Mouse (Mus musculus) cerebellum, postnatal 10 days (tissue): ENCODE measurements around the gene Pkd1l2.

Experiments
- DNase-seq, 2 experiments: peaks; one replicate each; pipeline ENCODE4 v3.0.0; 2021; ENCODE audit warnings: mixed read lengths in 2 of 2

Pkd1l2 gene

GRCm38 (mm10) chr8:117031476-117031875 is 50.8 kb downstream of the Pkd1l2 start:
- DNase-seq: no peak

GRCm38 (mm10) chr8:117028686-117029085 is 53.6 kb downstream of the Pkd1l2 start:
- DNase-seq: no peak

DNA sequence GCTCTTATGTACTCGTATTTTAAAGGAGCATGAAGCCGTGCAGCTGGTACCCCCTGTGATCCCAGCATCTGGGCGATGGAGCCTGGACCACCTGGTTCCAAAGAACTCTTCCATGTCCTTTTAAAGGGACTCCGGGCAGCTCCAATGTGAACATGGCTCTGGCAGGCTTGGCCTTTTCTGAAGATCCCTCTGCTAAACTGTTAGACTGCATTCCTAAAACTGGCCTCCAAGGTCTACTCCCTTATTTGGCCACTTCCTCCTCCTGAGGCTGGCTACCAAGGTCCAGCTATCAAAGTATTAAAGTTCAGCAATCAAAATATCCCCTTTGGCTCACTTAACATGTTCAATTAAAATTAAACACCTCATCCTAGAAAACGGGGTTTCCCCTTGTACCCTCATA is 54.6 kb downstream of the Pkd1l2 start:
- DNase-seq: no peak

- DNase-seq: no peak
These were observed 59.8 kb downstream of the Pkd1l2 start for GRCm38 (mm10) chr8:117022297-117022993.

DNA sequence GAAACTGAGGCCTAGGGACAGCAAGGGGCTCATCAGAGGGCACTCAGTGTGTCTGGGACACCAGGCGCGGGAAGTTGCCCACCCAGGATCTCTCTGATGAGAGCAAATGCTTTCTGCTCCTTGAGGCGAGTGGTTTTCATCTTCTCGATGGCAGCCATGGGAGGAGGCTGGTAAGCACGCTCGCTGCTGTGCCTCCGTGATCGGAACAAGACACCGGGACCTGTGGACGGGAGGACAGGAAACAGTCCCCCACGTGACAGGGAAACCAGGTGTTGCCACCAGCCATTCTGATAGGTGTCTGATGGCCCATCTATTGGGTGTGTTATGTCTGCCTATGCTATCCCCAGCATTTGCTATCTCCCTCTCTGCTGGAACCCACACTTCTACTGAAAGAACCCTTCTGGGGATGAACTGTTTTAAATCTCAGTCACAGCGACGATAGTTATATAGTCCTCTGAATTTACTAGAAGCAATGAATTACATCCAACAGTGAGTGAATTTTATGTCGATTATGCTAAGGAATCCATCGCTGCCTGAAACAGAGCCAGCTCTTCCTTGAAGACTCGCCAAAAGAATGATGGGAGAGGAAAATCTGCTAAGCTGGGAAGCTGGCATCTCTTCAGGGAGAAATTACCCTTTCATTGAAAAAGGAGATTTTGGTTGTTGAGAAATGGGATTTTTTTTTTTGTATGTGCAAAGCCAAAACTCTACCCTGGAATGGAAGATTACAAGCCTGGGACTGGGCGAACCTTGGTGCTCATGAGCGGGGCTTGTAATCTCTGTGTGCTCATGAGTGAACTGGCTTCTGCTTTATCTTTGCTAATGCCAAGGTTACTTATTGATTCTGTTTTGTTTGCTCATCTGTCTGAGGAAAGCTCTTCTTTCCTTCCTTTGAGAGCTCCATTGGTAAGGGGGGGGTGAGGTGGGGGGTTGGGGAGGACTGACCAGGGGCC is 62.6 kb downstream of the Pkd1l2 start:
- peak; percentile 44 to 50 for DNase-seq

DNA sequence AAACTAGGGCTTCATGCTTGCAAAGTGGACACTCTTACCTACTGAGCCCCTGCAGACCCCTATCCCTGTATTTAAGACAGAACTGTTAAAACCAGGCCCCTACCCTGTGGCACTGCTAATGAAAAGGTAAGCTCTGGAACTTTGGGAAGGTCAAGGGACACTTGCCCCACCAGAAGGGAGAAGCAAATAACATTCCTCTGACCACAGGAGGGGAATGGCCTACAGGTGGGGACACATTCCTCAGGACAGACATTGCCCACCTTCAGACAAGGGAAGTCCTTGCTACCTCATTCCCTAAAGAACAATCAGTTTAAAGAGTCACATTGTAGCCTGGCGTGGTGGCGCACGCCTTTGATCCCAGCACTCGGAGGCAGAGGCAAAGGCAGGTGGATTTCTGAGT is 64.4 kb downstream of the Pkd1l2 start:
- no peak for DNase-seq

GRCm38 (mm10) chr8:117017006-117017405 is 65.2 kb downstream of the Pkd1l2 start:
- no peak for DNase-seq

DNA sequence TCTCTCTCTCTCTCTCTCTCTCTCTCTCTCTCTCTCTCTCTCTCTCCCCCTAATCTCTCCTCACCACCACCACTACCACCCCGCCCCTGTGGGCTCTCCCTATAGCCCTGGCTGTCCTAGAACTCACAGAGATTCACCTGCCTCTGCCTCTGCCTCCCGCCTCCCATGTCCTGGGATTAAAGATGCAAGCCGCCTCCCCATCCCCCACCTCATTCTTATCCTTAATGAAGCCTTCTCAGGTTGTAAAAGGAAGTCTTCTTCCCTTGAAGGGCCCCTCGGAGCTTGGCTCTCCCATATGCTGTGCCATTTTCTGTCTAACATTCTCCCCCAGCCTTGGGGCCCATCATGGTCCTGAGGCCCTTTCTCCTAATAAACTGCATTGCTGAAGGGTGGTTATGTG is 66.6 kb downstream of the Pkd1l2 start:
- no peak for DNase-seq

DNA sequence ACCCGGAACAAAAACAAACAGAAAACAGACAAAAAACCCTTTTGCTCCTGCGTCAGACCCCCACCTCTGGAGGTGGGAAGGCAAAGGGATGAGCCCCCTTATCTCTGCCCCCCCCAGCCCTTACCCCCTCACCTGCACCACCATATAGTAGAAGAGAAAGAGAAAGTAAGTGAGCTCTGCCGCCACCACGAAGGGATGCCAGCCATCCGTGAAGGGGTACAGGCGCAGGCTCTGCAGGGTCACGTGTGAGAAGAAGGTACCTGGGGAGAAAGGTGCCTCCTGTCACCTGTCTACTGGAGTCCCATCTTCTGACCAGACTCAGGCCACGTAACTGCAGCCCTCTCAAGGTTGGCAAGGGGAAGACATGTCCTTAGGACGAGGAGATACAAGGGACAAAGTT is 70.9 kb downstream of the Pkd1l2 start:
- DNase-seq: no peak

GRCm38 (mm10) chr8:116994016-116994716 is 88.1 kb downstream of the Pkd1l2 start:
- no peak for DNase-seq

GRCm38 (mm10) chr8:116993095-116993867 is 89.0 kb downstream of the Pkd1l2 start, which contains the start of gene Gcsh:
Gene Gcsh, minus strand, starts transcription at chr8:116993537.
- DNase-seq: peak; percentile 98 to 99

DNA sequence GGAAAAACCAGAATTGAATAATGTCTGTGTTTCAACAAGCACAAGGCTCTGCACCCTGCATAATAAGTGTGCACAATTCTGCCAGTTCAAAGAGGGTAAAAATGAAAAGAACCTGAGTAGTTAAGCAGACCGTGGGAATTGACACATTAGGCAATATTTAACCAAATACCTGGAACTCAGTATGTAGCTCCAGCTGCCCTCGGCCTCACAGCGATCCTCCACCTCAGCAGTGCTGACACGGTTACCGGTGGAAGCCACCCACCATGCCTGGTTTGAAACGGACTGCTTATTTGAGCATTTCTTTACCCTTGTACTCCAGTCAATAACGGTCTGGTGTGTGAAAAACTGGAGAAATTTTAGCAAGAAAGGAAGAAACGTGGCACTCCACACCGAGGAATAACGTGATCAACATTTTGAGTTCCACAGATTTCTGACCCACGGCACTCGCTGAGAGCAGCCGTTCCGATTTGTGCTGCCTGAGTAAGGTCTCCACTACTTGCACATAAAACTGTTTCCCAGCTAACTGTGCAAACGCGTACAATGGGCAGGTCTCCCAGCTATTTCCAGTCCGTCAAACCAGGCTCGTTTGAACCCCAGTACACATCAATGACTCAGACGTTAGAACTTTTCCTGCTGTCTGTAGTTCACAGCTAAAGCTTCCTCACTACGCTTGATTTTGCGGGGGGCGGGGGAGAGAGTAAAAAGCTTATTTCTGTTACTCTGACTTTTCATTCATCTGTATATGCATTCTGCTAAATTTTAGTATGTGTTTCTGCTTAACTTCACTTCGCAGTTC is 89.9 kb downstream of the Pkd1l2 start:
- peak in 1 of 2 experiments; percentile 23 for DNase-seq

- DNase-seq: no peak
These were observed 91.0 kb downstream of the Pkd1l2 start for GRCm38 (mm10) chr8:116991241-116991640.

- DNase-seq: no peak
These were observed 92.4 kb downstream of the Pkd1l2 start for GRCm38 (mm10) chr8:116989842-116990241.

DNA sequence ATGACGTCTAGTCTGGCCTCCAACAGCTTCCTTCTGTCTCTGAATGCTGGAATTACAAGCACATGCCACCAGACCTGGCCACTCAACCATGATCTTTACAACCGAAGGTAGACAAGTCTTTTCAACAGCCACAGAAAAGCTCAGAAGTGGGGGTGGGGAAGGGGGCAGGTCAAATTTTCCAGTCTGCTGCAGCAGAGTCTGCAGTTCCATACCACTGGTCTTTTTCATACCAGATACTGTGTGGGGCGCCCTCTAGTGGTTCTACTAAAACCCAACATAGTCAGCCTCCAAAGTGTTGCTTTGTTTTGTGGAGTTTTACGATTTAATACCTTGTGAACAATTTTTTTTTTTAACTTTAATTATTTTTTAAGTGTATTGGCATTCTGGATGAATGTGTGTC is 102.1 kb downstream of the Pkd1l2 start:
- DNase-seq: peak; percentile 77 to 86

GRCm38 (mm10) chr8:116978631-116979256 is 103.5 kb downstream of the Pkd1l2 start, which contains the start of gene 1700030J22Rik:
Gene 1700030J22Rik, minus strand, starts transcription at chr8:116978959.
- peak; percentile 99 for DNase-seq

- peak in 1 of 2 experiments; percentile 14 for DNase-seq
These were observed 104.2 kb downstream of the Pkd1l2 start for GRCm38 (mm10) chr8:116978052-116978451.

DNA sequence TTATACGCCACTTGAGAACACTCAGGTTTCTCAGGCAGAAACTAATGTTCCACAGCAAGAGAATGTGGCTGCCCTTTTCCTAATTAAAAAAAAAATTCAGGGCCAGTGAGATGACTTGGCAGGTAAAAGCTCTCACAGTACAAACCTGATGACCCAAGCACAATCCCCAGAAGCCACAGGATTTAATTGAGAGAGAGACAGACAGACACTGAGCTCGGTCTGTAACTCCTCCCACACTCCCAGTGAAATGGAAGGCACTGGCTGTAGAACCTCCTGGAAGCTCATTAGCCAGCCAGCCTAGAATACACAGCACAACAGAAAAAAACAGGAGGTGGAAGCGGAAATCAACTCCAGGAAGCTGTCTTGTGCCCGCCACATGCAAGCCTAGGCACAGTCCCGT is 106.6 kb downstream of the Pkd1l2 start:
- no peak for DNase-seq

DNA sequence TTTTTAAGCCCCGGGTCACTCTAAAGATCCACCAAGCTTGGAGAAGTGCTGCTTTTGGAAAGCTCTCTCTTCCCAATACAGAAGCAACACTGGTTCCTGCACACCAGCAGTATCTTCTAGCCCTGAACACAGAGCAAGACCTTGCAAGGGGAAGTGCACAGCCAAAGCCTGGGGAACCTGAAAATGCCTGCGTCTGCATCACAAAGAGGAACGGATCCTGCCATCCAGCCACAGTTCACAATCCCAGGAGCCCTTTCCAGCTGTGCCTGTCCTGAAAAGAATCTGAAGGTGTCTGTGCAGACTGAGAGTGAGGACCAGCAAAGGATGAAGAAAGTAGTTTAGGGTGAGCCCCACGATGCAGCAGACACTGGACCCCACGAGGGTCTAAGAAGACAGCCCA is 107.2 kb downstream of the Pkd1l2 start:
- DNase-seq: no peak

- no peak for DNase-seq
These were observed 112.7 kb downstream of the Pkd1l2 start for GRCm38 (mm10) chr8:116969531-116969930.

DNA sequence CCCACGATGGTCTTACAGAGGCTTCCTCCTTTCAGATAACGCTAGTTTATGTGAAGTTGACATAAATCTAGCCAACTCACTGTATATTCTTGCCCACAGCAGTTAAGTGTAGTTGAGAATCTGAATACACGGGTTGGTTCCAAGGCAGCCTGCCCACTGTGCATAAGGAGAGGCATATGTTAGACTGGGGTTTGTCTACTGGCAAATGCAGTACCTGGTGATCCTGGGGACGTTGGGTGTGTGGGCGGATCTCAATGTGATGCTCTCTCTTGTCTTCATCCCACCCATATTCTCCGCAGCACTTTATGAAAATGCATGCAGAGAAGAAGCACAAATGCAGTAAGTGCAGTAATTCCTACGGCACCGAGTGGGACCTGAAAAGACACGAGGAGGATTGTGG is 127.8 kb downstream of the Pkd1l2 start:
- DNase-seq: no peak
